Mouse (Mus musculus): Measurements from ENCODE around the gene Cep63.

The Cep63 gene

DNA sequence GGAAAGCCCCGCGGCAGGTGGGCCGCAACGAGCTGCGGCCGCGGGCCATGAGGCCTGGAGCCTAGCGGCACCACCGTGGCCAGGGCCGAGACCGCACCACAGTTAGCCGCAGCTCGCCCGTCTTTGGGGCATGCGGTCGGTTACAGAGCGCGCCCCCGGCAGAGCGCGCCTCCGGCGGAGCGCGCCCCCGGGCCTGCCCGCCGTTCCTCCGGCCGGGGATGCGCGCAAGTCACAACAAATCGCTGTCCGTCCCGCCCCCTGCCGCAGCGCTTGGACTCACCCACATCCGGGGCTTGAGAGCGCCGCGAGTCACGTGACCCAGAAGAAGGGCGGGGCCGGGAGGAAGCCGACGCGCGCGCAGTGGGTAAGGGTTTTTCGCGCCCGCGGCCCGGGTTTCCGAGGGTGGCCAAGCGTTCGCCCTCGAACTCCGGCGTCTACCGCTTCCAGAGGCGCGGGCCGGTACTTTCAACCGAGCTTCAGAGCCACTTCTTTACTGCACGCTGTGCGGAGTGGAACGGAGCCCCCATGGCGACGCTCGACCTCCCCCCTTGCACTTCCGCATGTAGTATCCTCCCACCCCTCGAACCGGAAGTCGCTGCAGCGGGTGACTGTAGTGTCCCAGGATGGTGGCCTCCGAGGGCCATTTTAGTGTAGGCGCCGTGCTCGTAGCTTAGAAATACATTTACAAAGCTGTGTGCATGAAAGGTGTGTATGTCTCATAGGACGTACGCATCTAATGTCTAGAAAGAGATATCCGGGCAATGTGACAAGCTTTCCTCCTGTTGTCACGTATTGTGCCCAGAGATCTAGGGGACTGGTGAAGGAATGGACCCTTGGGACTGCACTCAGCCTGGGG, at the start of gene Cep63, which contains the start of gene Anapc13:
Gene Cep63, minus strand, starts transcription at position 552 of the 856 bp plus-strand sequence.
Gene Anapc13, plus strand, starts transcription at position 314 of the 856 bp plus-strand sequence.
- 0 out of 2 replicates have a peak, but pooled peaks cover 2% of the 10 kb centered on the region for H3K36me3 ChIP-seq (ENCODE audit: control insufficient read depth, insufficient read depth, low read length, poor library complexity, severe bottlenecking)
- peak; percentile 97 for DNase-seq (ENCODE audit: low read depth, low spot score)
- H3K27me3 ChIP-seq (ENCODE audit: control insufficient read depth, insufficient read depth, low read length, poor library complexity, severe bottlenecking) = no peaks in the 10 kb centered on the region

DNA sequence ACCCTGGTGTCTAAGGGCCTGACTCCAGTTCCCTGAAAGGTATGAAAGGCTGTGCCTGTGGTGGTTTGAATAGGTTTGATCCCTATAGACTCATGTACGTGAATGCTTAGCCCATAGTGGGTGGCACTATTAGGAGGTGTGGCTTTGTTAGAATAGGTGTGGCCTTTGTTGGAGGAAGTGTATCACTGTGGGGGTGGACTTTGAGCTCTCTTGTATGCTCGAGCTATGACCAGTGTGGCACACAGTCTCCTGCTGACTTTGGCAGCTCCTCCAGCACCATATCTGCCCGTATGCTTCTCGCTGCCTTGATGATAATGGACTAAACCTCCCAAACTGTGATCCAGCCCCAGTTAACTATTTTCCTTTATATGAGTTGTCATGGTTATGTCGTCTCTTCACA, 49.6 kb upstream of the Cep63 start:
- Histone ChIP-seq H3K27me3 (ENCODE audit: control insufficient read depth, insufficient read depth, low read length, poor library complexity, severe bottlenecking) (no peaks in the 10 kb centered on the region), H3K36me3 (ENCODE audit: control insufficient read depth, insufficient read depth, low read length, poor library complexity, severe bottlenecking) (no peaks in the 10 kb centered on the region)
- DNase-seq (ENCODE audit: low read depth, low spot score) = no peak

DNA sequence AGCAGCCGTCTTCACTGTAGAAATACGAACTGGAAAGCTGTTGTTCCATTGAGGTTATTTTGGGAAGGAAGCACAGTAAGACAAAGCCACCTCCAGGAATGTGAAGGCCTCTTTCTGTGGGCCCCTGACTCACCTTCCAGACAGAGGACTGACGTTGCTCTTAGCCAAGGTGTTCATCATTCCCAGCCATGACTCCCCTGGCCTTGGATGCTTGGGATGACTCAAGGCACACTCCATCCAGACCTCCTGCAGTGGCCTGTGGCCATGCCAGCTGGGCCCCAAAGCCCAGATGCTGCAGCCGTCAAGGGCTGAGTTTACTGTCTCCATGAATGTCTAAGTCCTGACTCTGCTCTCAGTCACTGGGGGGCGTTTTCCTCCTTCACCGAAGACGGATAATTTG, 47.0 kb upstream of the Cep63 start:
- no peak for DNase-seq (ENCODE audit: low read depth, low spot score)
- H3K36me3 ChIP-seq (ENCODE audit: control insufficient read depth, insufficient read depth, low read length, poor library complexity, severe bottlenecking) = no peaks in the 10 kb centered on the region
- H3K27me3 ChIP-seq (ENCODE audit: control insufficient read depth, insufficient read depth, low read length, poor library complexity, severe bottlenecking) = no peaks in the 10 kb centered on the region

DNA sequence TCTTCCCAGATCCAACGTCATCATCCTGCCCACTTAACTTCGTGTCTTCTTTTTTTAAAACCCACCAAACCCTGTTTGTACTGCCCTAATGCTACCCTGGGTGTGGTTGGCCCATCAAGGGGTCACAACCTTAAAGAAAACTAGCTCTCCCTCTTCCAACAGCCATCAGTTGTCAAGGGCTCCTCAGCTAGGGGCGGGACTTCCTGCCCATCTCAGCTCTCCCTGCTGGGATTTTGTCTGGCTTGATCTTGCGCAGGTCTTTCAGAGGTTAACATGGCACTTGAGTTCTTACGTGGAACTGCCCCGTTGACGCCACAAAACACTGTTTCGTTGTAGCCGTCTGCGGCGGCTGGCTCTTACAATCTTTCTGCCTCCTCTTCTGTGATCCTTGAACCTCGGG, 42.6 kb upstream of the Cep63 start:
- Histone ChIP-seq H3K27me3 (ENCODE audit: control insufficient read depth, insufficient read depth, low read length, poor library complexity, severe bottlenecking) (no peaks in the 10 kb centered on the region), H3K36me3 (ENCODE audit: control insufficient read depth, insufficient read depth, low read length, poor library complexity, severe bottlenecking) (no peaks in the 10 kb centered on the region)
- no peak for DNase-seq (ENCODE audit: low read depth, low spot score)

DNA sequence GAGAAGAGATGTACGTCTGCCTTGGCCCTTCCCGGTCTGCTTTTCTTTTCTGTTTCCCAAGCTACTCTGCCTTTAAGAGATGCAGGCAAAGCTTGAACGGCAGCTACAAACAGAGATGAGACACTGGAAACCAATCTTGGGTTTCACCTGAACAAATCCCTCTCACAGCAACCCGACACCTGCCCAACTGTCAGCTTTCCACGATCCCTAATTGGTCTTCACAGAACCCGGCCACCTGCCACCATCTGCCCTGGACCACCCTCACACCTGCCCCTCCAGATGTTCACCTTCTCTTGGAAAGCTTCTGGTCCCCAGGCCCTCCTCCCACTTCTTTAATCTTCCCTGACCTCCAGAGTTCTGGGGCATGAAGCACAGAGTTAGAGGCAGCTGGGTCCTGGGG, 41.8 kb upstream of the Cep63 start:
- no peaks in the 10 kb centered on the region for H3K36me3 ChIP-seq (ENCODE audit: control insufficient read depth, insufficient read depth, low read length, poor library complexity, severe bottlenecking)
- no peaks in the 10 kb centered on the region for H3K27me3 ChIP-seq (ENCODE audit: control insufficient read depth, insufficient read depth, low read length, poor library complexity, severe bottlenecking)
- no peak for DNase-seq (ENCODE audit: low read depth, low spot score)

DNA sequence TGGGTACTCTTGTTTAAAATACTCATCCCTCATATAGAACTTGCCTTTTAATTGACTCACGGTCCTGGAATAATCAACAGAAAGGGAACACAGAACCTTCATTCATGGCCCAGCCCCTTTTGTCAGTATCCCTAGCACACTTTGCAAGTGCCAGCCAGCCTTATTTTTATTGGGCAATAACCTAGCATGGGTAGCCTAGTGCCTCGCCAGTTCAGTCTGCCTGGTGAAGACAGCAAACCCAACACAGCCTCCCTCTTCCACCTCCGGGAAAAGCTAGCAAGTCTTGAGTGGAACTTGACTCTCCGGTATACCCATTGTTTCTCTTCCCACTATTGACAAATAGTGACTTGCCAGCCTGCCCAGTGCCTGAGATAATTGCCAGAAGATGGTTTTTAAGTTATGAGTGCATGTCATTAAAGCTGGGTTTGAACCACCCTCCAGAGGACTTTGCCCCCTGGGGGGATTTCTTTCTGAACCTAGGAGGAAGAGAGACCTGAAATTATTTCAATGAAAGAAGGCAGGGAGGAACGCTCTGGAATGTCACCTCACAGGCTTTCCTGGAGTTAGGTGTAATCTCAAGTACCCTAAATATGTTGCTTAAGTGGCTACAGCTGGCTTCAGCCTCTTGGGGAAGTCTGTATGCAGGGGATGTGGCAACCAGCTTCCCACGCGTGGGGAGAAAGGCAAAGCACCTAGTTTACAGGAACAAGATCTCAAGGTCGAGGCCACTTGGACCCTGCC, 30.2 kb upstream of the Cep63 start:
- Histone ChIP-seq H3K36me3 (ENCODE audit: control insufficient read depth, insufficient read depth, low read length, poor library complexity, severe bottlenecking) (no peaks in the 10 kb centered on the region), H3K27me3 (ENCODE audit: control insufficient read depth, insufficient read depth, low read length, poor library complexity, severe bottlenecking) (peaks cover 2% of the 10 kb centered on the region)
- DNase-seq (ENCODE audit: low read depth, low spot score) = no peak

DNA sequence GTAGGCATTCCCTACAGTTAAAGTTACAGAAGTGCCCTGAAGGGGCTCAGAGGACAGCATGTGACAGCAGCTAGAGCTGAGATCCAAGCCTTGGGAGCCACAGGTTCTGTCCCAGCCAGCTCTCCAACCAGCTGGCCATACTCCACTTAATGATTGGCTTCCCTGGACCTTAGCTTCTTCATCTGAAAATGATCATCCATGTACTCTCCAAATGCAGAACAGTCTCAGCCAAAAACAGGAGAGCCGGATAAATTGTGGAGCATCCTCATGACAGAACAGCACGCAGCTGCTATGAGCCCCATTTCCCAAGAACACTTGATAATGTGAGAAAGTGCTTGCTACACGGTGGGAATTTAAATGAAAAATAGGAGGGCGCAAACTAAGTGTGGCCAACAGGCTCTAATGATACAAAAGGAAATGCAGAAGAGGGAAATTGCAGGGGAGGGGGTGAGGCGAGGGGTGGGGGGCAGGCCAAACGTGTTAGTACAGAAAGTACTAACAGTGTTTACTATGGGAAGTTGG, 24.9 kb upstream of the Cep63 start:
- Histone ChIP-seq H3K36me3 (ENCODE audit: control insufficient read depth, insufficient read depth, low read length, poor library complexity, severe bottlenecking) (no peaks in the 10 kb centered on the region), H3K27me3 (ENCODE audit: control insufficient read depth, insufficient read depth, low read length, poor library complexity, severe bottlenecking) (peaks cover 2% of the 10 kb centered on the region)
- DNase-seq (ENCODE audit: low read depth, low spot score) = no peak

DNA sequence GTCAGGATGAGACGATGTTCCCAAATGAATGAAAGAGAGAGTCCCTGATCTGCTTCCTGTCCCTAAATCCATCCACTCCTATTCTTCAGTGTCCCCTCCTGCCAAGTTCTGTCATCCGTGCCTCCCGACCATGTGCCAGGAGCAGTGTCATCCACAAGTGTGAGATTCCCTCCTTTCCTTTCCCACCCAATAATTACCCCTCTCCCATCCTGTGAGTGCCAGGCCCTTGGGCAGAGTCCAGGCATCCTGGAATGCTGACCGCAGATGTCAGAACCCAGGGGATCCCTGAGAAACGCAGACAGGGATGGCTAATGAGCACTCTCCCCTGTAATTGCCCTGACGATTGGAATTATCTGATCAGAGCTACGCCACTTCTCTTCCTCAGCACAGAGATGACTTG, 24.3 kb upstream of the Cep63 start:
- Histone ChIP-seq H3K27me3 (ENCODE audit: control insufficient read depth, insufficient read depth, low read length, poor library complexity, severe bottlenecking) (peaks cover 2% of the 10 kb centered on the region), H3K36me3 (ENCODE audit: control insufficient read depth, insufficient read depth, low read length, poor library complexity, severe bottlenecking) (no peaks in the 10 kb centered on the region)
- DNase-seq (ENCODE audit: low read depth, low spot score) = no peak

DNA sequence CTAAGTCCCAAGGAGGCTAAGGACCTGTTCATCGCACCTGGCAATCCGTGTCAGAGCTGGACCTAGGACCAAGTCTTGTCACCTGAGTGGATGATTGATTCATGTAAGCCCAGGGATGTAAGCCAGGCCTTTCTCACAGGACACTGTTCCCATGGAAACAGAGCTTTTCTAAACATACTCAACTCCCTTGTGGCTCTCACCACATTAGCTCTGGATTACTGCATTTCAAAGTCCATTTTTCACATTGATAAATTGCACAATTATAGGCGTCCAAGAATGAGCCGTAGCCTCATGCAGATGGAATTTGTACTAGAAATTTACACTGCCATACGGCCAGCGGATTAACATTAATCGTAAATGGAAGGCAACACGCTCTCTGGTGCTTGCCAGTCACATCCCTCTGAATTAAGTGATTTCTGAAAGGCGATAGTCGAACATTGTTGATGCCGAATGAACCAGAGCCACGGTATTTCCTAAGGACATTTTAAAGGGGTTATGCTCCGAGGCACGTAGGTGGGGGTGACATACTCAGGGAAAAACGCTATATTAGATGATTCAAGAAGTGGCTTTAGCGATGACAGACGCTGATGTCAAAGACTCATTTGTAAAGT, 23.7 kb upstream of the Cep63 start:
- no peak for DNase-seq (ENCODE audit: low read depth, low spot score)
- no peaks in the 10 kb centered on the region for H3K36me3 ChIP-seq (ENCODE audit: control insufficient read depth, insufficient read depth, low read length, poor library complexity, severe bottlenecking)
- peaks cover 2% of the 10 kb centered on the region for H3K27me3 ChIP-seq (ENCODE audit: control insufficient read depth, insufficient read depth, low read length, poor library complexity, severe bottlenecking)

DNA sequence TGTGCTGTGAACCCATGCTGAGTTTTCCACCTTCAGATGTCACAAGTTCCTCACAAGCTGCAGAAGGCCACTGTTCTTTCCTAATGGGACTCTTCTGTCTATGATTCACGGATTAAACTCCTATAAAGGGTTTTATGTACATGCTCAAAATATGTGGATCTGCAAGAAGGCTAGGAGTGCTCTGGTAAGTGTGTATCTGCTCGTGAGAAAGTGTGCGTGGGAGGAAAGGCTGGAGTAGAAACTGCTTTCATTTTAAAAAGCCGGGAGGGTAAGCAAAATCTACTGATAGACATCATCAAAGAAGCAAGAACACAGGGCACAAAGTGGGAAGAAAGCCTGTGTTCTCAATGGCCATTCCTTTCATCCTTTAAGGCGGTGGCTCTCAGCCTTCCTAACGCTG, 20.7 kb upstream of the Cep63 start:
- H3K27me3 ChIP-seq (ENCODE audit: control insufficient read depth, insufficient read depth, low read length, poor library complexity, severe bottlenecking) = no peaks in the 10 kb centered on the region
- no peaks in the 10 kb centered on the region for H3K36me3 ChIP-seq (ENCODE audit: control insufficient read depth, insufficient read depth, low read length, poor library complexity, severe bottlenecking)
- no peak for DNase-seq (ENCODE audit: low read depth, low spot score)

DNA sequence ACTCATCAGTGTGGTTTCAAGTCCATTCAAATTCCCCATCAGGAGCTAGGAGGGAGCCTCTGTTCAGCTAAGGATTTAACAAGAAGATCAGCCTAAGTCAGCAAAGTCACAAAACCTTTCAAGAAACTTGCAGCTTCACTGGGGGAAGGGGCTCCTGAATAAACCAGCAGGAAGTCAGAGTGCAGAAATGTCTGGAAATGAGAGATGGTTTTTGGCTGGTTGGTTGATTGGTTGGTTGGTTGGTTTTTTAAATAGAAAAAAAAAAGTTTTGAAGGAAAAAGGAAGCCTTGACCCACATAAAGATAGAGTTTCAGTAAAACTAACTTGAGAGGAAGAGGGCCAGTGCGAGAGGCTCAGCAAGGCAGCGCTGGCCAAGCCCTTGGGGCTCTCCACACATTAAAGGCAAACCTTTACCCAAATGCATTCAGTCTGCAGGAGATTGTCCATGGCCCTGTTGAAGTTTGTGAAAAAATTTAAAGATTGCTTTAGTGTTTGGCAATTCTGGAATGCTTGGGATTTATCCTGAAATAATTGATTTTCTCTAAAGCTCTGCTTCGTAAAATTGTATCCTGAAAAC, 18.9 kb upstream of the Cep63 start:
- no peaks in the 10 kb centered on the region for H3K27me3 ChIP-seq (ENCODE audit: control insufficient read depth, insufficient read depth, low read length, poor library complexity, severe bottlenecking)
- H3K36me3 ChIP-seq (ENCODE audit: control insufficient read depth, insufficient read depth, low read length, poor library complexity, severe bottlenecking) = no peaks in the 10 kb centered on the region
- no peak for DNase-seq (ENCODE audit: low read depth, low spot score)

DNA sequence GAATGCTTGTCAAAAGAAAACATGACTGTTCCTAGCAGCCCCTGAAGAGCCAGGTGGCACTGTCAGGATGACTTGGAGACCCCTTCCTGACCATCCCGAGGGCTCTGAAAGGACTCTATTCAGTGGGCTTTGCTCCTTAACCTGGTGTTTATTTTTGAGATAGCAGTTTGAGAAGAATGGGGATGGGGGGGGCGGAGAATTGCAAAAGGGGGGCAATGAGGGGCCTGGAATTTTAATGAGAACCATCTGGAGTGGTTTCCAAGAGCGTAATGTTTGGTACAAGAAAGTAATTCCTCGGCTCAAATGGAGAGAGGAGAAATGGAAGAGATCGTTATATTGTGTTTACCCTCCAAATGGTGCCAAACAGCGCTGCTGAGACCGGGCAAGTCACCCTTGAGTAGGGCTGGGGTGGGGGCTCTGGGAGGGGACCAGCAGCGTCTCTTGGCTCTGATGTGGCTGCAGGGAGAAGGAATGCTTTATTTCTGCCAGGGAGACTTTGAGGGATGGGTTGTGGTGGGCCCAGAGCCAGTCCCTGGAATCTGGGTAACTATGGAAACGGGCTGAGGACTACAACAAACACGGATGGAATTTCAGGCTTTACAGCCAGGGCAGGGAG, 17.3 kb upstream of the Cep63 start:
- Histone ChIP-seq H3K36me3 (ENCODE audit: control insufficient read depth, insufficient read depth, low read length, poor library complexity, severe bottlenecking) (no peaks in the 10 kb centered on the region), H3K27me3 (ENCODE audit: control insufficient read depth, insufficient read depth, low read length, poor library complexity, severe bottlenecking) (no peaks in the 10 kb centered on the region)
- DNase-seq (ENCODE audit: low read depth, low spot score) = no peak

DNA sequence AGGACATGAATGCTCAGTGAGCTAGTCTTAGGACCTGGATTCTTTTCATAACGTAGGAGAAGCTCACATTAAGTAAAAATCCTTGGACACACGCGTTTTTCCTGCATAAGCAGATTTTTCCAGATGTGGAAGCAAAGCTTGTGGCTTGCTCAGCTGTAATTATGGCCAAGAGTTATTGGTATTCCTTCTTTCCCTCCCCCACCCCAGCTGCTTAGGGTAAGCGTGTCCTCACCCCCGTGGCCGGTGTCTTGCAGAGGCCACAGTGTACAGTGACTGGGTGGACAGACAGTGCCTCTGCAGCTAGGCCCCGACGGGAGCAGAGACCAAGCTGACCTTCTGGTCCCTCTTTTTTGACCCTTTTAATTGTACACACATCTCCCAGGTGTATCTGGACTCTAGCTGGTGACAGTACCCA, 16.7 kb upstream of the Cep63 start:
- H3K27me3 ChIP-seq (ENCODE audit: control insufficient read depth, insufficient read depth, low read length, poor library complexity, severe bottlenecking) = no peaks in the 10 kb centered on the region
- no peaks in the 10 kb centered on the region for H3K36me3 ChIP-seq (ENCODE audit: control insufficient read depth, insufficient read depth, low read length, poor library complexity, severe bottlenecking)
- DNase-seq (ENCODE audit: low read depth, low spot score) = no peak

DNA sequence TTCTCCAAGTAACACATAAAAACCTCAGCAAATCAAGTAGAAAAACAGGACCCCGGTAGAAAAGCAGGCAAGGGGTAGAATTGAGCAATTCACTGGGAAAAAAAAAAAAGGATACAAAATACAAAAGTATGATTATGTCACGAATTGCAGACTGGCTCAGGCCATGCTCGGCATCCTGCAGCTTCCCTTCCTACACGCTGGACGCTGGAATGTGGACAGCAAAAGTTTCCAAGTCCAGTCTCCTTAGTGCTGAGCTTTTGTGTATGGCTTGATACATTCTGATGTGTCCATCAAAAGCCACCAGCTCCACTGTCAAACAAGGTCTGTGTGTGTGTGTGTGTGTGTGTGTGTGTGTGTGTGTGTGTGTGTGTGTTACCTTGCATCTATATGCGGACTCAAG, 15.2 kb upstream of the Cep63 start:
- DNase-seq (ENCODE audit: low read depth, low spot score) = no peak
- Histone ChIP-seq H3K27me3 (ENCODE audit: control insufficient read depth, insufficient read depth, low read length, poor library complexity, severe bottlenecking) (no peaks in the 10 kb centered on the region), H3K36me3 (ENCODE audit: control insufficient read depth, insufficient read depth, low read length, poor library complexity, severe bottlenecking) (no peaks in the 10 kb centered on the region)

Data from splenic B cell, adult 2 months (primary cell).